Mouse (Mus musculus) embryonic fibroblast, embryonic 13.5 days (primary cell): Measurements from ENCODE around the gene Traf3ip3. TPM values are rescaled to one million over a fixed set of nuclear protein-coding genes. Genes with fewer than 3 reads are reported as not detected.

ENCODE experiments used
- H3K27ac ChIP-seq: 2 replicates; pipeline ENCODE4 v1.5.1; 2012; ENCODE audit warnings: low read length, control low read depth, inconsistent platforms; ENCODE audit not compliant: insufficient read depth
- H3K4me1 ChIP-seq: 2 replicates; pipeline ENCODE4 v1.6.1; 2011; ENCODE audit warnings: low read length; ENCODE audit not compliant: control insufficient read depth, insufficient read depth
- H3K4me3 ChIP-seq: 2 replicates; pipeline ENCODE4 v1.5.1; 2011; ENCODE audit warnings: mild to moderate bottlenecking, control low read depth, low read length; ENCODE audit not compliant: insufficient read depth
- CTCF ChIP-seq: IDR thresholded peaks from 2 replicates; pipeline ENCODE4 v1.5.1; 2011; ENCODE audit warnings: mild to moderate bottlenecking, control low read depth, low read length, moderate library complexity, borderline replicate concordance; ENCODE audit not compliant: insufficient read depth
- POLR2A ChIP-seq: IDR thresholded peaks from 2 replicates; pipeline ENCODE4 v1.6.1; 2011; ENCODE audit warnings: low read depth, mild to moderate bottlenecking, control low read depth, low read length, moderate library complexity
- polyA plus RNA-seq: library from polyadenylated mRNA; stranded (reverse); fragments of >200 nt; gene quantifications from 2 replicates; pipeline ENCODE4 v1.2.4, GENCODE M21; 2011; ENCODE audit warnings: low read depth; ENCODE audit not compliant: missing spikeins, insufficient read length

Traf3ip3 gene
- polyA plus RNA-seq, 1 experiment: not detected

DNA sequence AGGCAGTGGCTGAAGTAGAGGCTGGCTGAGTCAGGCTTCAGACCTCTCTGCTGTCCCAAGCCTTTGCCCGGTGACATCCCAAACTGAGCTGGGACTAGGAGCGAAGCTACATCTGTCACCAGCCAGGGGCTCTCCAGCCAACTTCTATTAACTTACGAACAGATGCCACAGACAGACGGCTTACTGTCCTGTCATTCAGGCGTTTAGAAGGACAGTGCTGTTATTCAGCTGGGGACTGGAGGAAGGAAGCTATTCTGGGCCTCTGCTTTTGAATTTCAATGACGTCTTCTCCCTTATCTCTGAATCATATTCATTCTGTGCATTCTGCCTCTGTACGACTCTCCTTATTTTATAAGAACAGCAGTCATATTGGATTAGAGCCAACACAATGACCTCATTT is 50.4 kb downstream of the Traf3ip3 start:
- TF ChIP-seq POLR2A: no peak
- no peak for TF ChIP-seq CTCF
- 0 out of 2 replicates have a peak, but pooled peaks cover 3% of the 10 kb centered on the region for H3K4me1 ChIP-seq
- H3K4me3 ChIP-seq: no peak overlapping the region
- no peak overlapping the region for H3K27ac ChIP-seq

GRCm38 (mm10) chr1:193149231-193149630 is 52.3 kb downstream of the Traf3ip3 start:
- 0 out of 2 replicates have a peak, but pooled peaks cover 3% of the 10 kb centered on the region for H3K4me1 ChIP-seq
- TF ChIP-seq POLR2A (no peak), CTCF (no peak)
- no peak overlapping the region for H3K4me3 ChIP-seq
- no peak overlapping the region for H3K27ac ChIP-seq

GRCm38 (mm10) chr1:193146416-193146815 is 55.1 kb downstream of the Traf3ip3 start:
- Histone ChIP-seq H3K4me3 (no peak overlapping the region), H3K4me1 (0 out of 2 replicates have a peak, but pooled peaks cover 3% of the 10 kb centered on the region), H3K27ac (no peak overlapping the region)
- TF ChIP-seq POLR2A: no peak
- no peak for TF ChIP-seq CTCF

DNA sequence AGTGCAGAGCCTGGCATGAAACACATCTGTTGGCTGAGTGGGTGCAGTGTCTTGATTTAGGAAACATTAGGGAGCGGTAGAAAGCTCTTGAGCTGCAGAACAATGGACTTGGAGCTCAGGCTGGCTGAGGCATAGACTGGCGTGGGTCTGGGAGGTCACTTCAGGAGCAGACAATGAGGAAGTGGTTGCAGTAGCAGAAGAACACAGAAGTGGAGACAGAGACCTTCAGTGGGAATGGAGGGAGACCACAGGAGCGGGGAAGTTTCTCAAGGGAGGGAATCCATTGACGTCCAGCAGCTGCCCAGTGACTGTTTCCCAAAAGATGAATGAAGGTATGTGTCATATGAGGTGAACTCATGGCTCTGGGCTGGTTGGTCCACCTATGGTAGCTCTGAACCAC is 56.4 kb downstream of the Traf3ip3 start:
- TF ChIP-seq CTCF (no peak), POLR2A (no peak)
- Histone ChIP-seq H3K27ac (no peak overlapping the region), H3K4me1 (no peaks in the 10 kb centered on the region), H3K4me3 (no peak overlapping the region)

GRCm38 (mm10) chr1:193144516-193144915 is 57.0 kb downstream of the Traf3ip3 start:
- no peaks in the 10 kb centered on the region for H3K4me1 ChIP-seq
- no peak overlapping the region for H3K27ac ChIP-seq
- TF ChIP-seq POLR2A (no peak), CTCF (no peak)
- H3K4me3 ChIP-seq: no peak overlapping the region

DNA sequence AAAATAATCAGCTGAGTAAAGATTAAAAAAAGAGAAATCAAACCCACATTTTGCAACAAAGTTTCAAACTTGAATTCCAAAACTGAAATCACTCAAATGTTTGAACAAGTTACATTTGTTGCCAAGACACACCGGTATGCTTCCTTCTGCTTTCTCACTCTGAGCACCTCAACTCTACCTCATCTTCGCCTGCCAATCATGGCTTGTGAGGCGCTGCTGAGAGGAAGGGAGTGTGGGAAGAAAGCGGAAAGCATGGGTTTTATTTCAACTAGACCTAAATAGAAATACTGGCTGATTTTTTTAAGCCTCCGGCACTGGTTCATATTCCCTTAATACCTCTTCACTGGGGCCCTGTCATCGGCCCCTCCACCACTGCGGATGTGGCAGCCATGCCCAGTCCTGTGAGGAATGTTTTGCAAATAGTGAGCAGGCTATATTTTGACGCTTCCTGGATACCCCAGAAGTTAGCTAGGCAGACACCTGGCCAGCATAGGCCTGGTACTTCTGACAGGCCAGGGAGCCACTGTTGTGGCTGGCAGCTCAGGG is 58.9 kb downstream of the Traf3ip3 start:
- TF ChIP-seq POLR2A (no peak), CTCF (no peak)
- Histone ChIP-seq H3K27ac (no peak overlapping the region), H3K4me3 (no peak overlapping the region), H3K4me1 (no peaks in the 10 kb centered on the region)

GRCm38 (mm10) chr1:193141118-193141517 is 60.4 kb downstream of the Traf3ip3 start:
- Histone ChIP-seq H3K27ac (no peak overlapping the region), H3K4me1 (no peaks in the 10 kb centered on the region), H3K4me3 (no peak overlapping the region)
- TF ChIP-seq POLR2A (no peak), CTCF (no peak)

- TF ChIP-seq CTCF (no peak), POLR2A (no peak)
- no peak overlapping the region for H3K4me3 ChIP-seq
- no peak overlapping the region for H3K27ac ChIP-seq
- H3K4me1 ChIP-seq: no peaks in the 10 kb centered on the region
Measured at GRCm38 (mm10) chr1:193138669-193139068, 62.8 kb downstream of the Traf3ip3 start.

DNA sequence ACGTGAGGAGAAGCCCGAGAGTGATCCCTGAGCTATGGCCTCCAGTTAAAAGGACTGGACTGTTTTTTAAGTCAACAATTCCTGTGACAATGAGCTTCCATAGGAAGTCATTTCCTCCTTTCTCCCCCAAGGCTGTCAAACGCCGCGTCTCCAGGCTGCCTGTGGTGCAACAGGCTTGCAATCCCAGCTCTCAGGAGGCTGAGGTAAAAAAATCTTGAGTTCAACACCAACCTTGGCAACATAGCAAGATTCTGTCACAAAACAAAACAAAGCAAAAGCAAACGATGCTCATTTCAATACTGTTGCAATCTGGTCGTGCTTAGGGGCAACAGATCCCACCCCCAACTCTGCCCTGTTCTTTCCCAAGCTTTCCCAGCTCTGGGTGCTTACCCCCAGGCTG is 63.4 kb downstream of the Traf3ip3 start:
- TF ChIP-seq POLR2A (no peak), CTCF (no peak)
- Histone ChIP-seq H3K4me3 (no peak overlapping the region), H3K4me1 (no peaks in the 10 kb centered on the region), H3K27ac (no peak overlapping the region)

GRCm38 (mm10) chr1:193133726-193134125 is 67.8 kb downstream of the Traf3ip3 start:
- no peak for TF ChIP-seq CTCF
- no peak for TF ChIP-seq POLR2A
- Histone ChIP-seq H3K27ac (no peak overlapping the region), H3K4me1 (peaks cover 2% of the 10 kb centered on the region; the same call in 1 of the 2 replicates), H3K4me3 (no peak overlapping the region)
